Mouse (Mus musculus): Measurements from ENCODE around the gene Stat5a. TPM values are rescaled to one million over a fixed set of nuclear protein-coding genes. Genes with fewer than 3 reads are reported as not detected.

Stat5a gene
- polyA plus RNA-seq, 1 experiment from 2014 or later: 5.5 TPM

Other genes with a start within 250 kb of the Stat5a start
- 57.6 and 65.0 TPM in 2 replicates for gene Nkiras2, start 240.1 kb upstream of the Stat5a start, polyA plus RNA-seq (2015; fragmentation: Nextera tagmentation; extraction: Ambion mirVana)
- 188 TPM in 2 replicates for gene Dnajc7, start 239.2 kb upstream of the Stat5a start, polyA plus RNA-seq (2015; fragmentation: Nextera tagmentation; extraction: Ambion mirVana)
- 0.11 TPM in 2 replicates for gene Zfp385c, start 166.9 kb upstream of the Stat5a start, polyA plus RNA-seq (2015; fragmentation: Nextera tagmentation; extraction: Ambion mirVana)
- gene Dhx58, start 155.1 kb upstream of the Stat5a start, polyA plus RNA-seq (2015; fragmentation: Nextera tagmentation; extraction: Ambion mirVana): 2.7 and 3.2 TPM in 2 replicates
- gene Kat2a, start 146.9 kb upstream of the Stat5a start, polyA plus RNA-seq (2015; fragmentation: Nextera tagmentation; extraction: Ambion mirVana): 48.2 and 51.9 TPM in 2 replicates
- gene Hspb9, start 145.5 kb upstream of the Stat5a start, polyA plus RNA-seq (2015; fragmentation: Nextera tagmentation; extraction: Ambion mirVana): 0.40 and 0.54 TPM in 2 replicates
- 26.1 and 26.3 TPM in 2 replicates for gene Rab5c, start 121.1 kb upstream of the Stat5a start, polyA plus RNA-seq (2015; fragmentation: Nextera tagmentation; extraction: Ambion mirVana)
- 0.18 and 0.19 TPM in 2 replicates for gene Kcnh4, start 99.4 kb upstream of the Stat5a start, polyA plus RNA-seq (2015; fragmentation: Nextera tagmentation; extraction: Ambion mirVana)
- not detected in 2 replicates for gene Hcrt, start 96.4 kb upstream of the Stat5a start, polyA plus RNA-seq (2015; fragmentation: Nextera tagmentation; extraction: Ambion mirVana)
- gene Ghdc, start 88.4 kb upstream of the Stat5a start, polyA plus RNA-seq (2015; fragmentation: Nextera tagmentation; extraction: Ambion mirVana): 4.7 and 6.7 TPM in 2 replicates
- 24.2 and 26.8 TPM in 2 replicates for gene Stat5b, start 8.6 kb upstream of the Stat5a start, polyA plus RNA-seq (2015; fragmentation: Nextera tagmentation; extraction: Ambion mirVana)
- gene Stat3, start 80.2 kb downstream of the Stat5a start, polyA plus RNA-seq (2015; fragmentation: Nextera tagmentation; extraction: Ambion mirVana): 45.8 and 48.9 TPM in 2 replicates
- 223 and 237 TPM in 2 replicates for gene Cavin1, start 111.5 kb downstream of the Stat5a start, polyA plus RNA-seq (2015; fragmentation: Nextera tagmentation; extraction: Ambion mirVana)
- gene Atp6v0a1, start 150.1 kb downstream of the Stat5a start, polyA plus RNA-seq (2015; fragmentation: Nextera tagmentation; extraction: Ambion mirVana): 35.4 and 36.2 TPM in 2 replicates
- 14.9 and 16.4 TPM in 2 replicates for gene Naglu, start 210.7 kb downstream of the Stat5a start, polyA plus RNA-seq (2015; fragmentation: Nextera tagmentation; extraction: Ambion mirVana)
- not detected in 2 replicates for gene Hsd17b1, start 219.1 kb downstream of the Stat5a start, polyA plus RNA-seq (2015; fragmentation: Nextera tagmentation; extraction: Ambion mirVana)
- gene Coasy, start 223.2 kb downstream of the Stat5a start, polyA plus RNA-seq (2015; fragmentation: Nextera tagmentation; extraction: Ambion mirVana): 41.8 and 43.9 TPM in 2 replicates
- 65.0 and 65.4 TPM in 2 replicates for gene Mlx, start 227.9 kb downstream of the Stat5a start, polyA plus RNA-seq (2015; fragmentation: Nextera tagmentation; extraction: Ambion mirVana)
- gene Psmc3ip, start 236.1 kb downstream of the Stat5a start, polyA plus RNA-seq (2015; fragmentation: Nextera tagmentation; extraction: Ambion mirVana): 22.6 and 23.4 TPM in 2 replicates